Mouse (Mus musculus) kidney, postnatal 10 days (tissue): ENCODE measurements at regions not wholly inside any gene's neighbourhood (a gene's known extent, or its start where the extent isn't known, plus 50 kb on each side); places are given as distances from the start of the nearest gene placed in this dataset.

ENCODE experiments used
- DNase-seq: peaks from one replicate; pipeline ENCODE4 v3.0.0; 2021; ENCODE audit warnings: mixed read lengths

- DNase-seq, result no peak
Observed at GRCm38 (mm10) chr8:40186715-40187583, 487.9 kb upstream of the Adam24 start.

- DNase-seq, result peak; percentile 45
Observed at GRCm38 (mm10) chr8:40187584-40187934, 487.3 kb upstream of the Adam24 start.

GRCm38 (mm10) chr8:40192266-40192665, 482.6 kb upstream of the Adam24 start:
- DNase-seq, result no peak

- no peak for DNase-seq
Observed at GRCm38 (mm10) chr8:40193148-40193547, 481.7 kb upstream of the Adam24 start.

- no peak for DNase-seq
Observed at GRCm38 (mm10) chr8:40210871-40211270, 464.0 kb upstream of the Adam24 start.

GRCm38 (mm10) chr8:40223521-40223920, 451.4 kb upstream of the Adam24 start:
- DNase-seq, result no peak

GRCm38 (mm10) chr8:40227262-40227661, 447.6 kb upstream of the Adam24 start:
- DNase-seq, result no peak
